Mouse (Mus musculus) olfactory bulb, adult 2 months (tissue): ENCODE measurements around the gene Xpnpep2.

Experiments
- CTCF ChIP-seq: fragments of 200-500 bp; IDR thresholded peaks from 2 replicates; pipeline ENCODE4 v1.5.1; 2012; ENCODE audit warnings: low read depth, mild to moderate bottlenecking, low read length, moderate library complexity; ENCODE audit not compliant: insufficient read depth
- POLR2A ChIP-seq: fragments of 200-500 bp; IDR thresholded peaks from 2 replicates; pipeline ENCODE4 v1.6.1; 2012; ENCODE audit warnings: mild to moderate bottlenecking, low read depth, low read length, moderate library complexity; ENCODE audit not compliant: insufficient read depth

- TF ChIP-seq CTCF: no peak
- TF ChIP-seq POLR2A: no peak
These were observed 30.2 kb downstream of the Xpnpep2 start for GRCm38 (mm10) chrX:48138539-48139275.
